Mouse (Mus musculus): Measurements from ENCODE around the gene 9930111J21Rik2. TPM values are rescaled to one million over a fixed set of nuclear protein-coding genes. Genes with fewer than 3 reads are reported as not detected.

Gene 9930111J21Rik2
- polyA plus RNA-seq, 1 experiment, result 1.4 TPM

DNA sequence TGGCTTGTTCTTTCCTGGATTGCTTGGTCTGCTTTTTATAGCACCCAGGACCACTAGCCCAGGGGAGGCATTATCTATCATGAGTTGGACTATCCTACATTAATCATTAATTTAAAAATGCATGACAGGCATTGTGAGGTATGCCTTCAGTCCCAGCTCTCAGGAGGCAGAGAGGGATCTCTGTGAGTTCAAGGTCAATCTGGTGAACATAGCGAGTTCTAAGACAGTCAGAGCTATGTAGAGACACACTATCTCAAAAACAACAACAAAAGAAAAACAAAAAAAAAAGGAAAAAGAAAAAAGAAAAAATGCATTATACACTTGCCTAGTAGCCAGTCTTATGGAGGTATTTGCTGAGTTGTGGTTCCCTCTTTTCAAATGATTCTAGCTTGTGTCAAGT lies 33.3 kb upstream of the 9930111J21Rik2 start:
- TF ChIP-seq POLR2A (IDR thresholded peaks at IDR 0.05; ENCODE audit: insufficient read length, low read depth), result no peak
- TF ChIP-seq TCF12 (IDR thresholded peaks at IDR 0.05; ENCODE audit: insufficient read depth, poor library complexity, severe bottlenecking), result no peak
- TF ChIP-seq USF1 (IDR thresholded peaks at IDR 0.05; ENCODE audit: low read depth), result no peak
- no peak for TF ChIP-seq POLR2AphosphoS2 (IDR thresholded peaks at IDR 0.05; ENCODE audit: insufficient read length, low read depth)
- TF ChIP-seq SRF (IDR thresholded peaks at IDR 0.05; ENCODE audit: control insufficient read depth, insufficient read length, low read depth), result no peak
- no peak for TF ChIP-seq MYOG (IDR thresholded peaks at IDR 0.05; ENCODE audit: control insufficient read depth in 1 of 3, insufficient read depth in 1 of 3, insufficient read length in 2 of 3, low read depth in 2 of 3)
- TF ChIP-seq MAX (IDR thresholded peaks at IDR 0.05; ENCODE audit: low read depth), result no peak
- TF ChIP-seq E2F4 (IDR thresholded peaks at IDR 0.05; ENCODE audit: insufficient read depth), result no peak
- TF ChIP-seq REST (IDR thresholded peaks at IDR 0.05; ENCODE audit: insufficient read depth, insufficient read length), result no peak
- TF ChIP-seq MYOD1 (IDR thresholded peaks at IDR 0.05; ENCODE audit: control insufficient read depth in 1 of 3, insufficient read length in 2 of 3, low read depth in 2 of 3), result no peak
- TF ChIP-seq CEBPB (IDR thresholded peaks at IDR 0.05; ENCODE audit: insufficient read depth, poor library complexity, severe bottlenecking), result no peak
- no peak for TF ChIP-seq TCF3 (IDR thresholded peaks at IDR 0.05; ENCODE audit: insufficient read length, low read depth)

DNA sequence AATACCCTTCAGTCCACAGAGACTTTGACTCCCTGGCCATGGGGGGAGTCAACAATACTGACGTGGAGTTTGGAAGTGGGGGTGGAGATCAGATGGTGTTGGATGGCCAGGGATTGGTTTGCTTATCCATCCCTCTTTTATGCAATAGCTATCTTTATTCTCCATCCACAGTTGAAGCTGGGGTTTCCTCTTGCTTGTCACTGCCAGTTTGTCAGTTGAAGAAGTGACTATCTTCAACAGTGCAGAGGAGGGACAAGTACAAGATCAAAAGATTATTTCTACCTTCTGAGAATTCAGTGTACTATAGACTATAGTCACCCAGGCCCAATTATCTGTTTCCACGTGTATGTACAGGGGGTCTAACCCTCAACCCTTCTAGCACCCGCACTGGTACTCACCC lies 32.8 kb upstream of the 9930111J21Rik2 start:
- Histone ChIP-seq H3ac (ENCODE audit: control insufficient read depth, insufficient read length) (no peak overlapping the region), H3K4me3 (no peak overlapping the region), H3K79me2 (ENCODE audit: control insufficient read depth, insufficient read depth) (no peaks in the 10 kb centered on the region), H3K36me3 (ENCODE audit: control insufficient read depth, insufficient read depth) (no peaks in the 10 kb centered on the region), H3K4me2 (ENCODE audit: low read depth) (no peak overlapping the region), H3K27me3 (ENCODE audit: control insufficient read depth, insufficient read depth, insufficient read length) (no peaks in the 10 kb centered on the region)
- TF ChIP-seq POLR2A (IDR thresholded peaks at IDR 0.05; ENCODE audit: insufficient read length, low read depth) (no peak), CEBPB (IDR thresholded peaks at IDR 0.05; ENCODE audit: insufficient read depth, poor library complexity, severe bottlenecking) (no peak), POLR2AphosphoS2 (IDR thresholded peaks at IDR 0.05; ENCODE audit: insufficient read length, low read depth) (no peak), USF1 (IDR thresholded peaks at IDR 0.05; ENCODE audit: low read depth) (no peak), MAX (IDR thresholded peaks at IDR 0.05; ENCODE audit: low read depth) (no peak), E2F4 (IDR thresholded peaks at IDR 0.05; ENCODE audit: insufficient read depth) (no peak), REST (IDR thresholded peaks at IDR 0.05; ENCODE audit: insufficient read depth, insufficient read length) (no peak), TCF12 (IDR thresholded peaks at IDR 0.05; ENCODE audit: insufficient read depth, poor library complexity, severe bottlenecking) (no peak), MYOG (IDR thresholded peaks at IDR 0.05; ENCODE audit: control insufficient read depth in 1 of 3, insufficient read depth in 1 of 3, insufficient read length in 2 of 3, low read depth in 2 of 3) (no peak), TCF3 (IDR thresholded peaks at IDR 0.05; ENCODE audit: insufficient read length, low read depth) (no peak), SRF (IDR thresholded peaks at IDR 0.05; ENCODE audit: control insufficient read depth, insufficient read length, low read depth) (no peak), MYOD1 (IDR thresholded peaks at IDR 0.05; ENCODE audit: control insufficient read depth in 1 of 3, insufficient read length in 2 of 3, low read depth in 2 of 3) (no peak)

More for the DNA sequence above, 33.3 kb upstream of the 9930111J21Rik2 start:
- Histone ChIP-seq H3K36me3 (ENCODE audit: control insufficient read depth, insufficient read depth) (no peaks in the 10 kb centered on the region), H3K4me2 (ENCODE audit: low read depth) (peak overlapping the region; percentile 49), H3K79me2 (ENCODE audit: control insufficient read depth, insufficient read depth) (no peaks in the 10 kb centered on the region), H3ac (ENCODE audit: control insufficient read depth, insufficient read length) (no peak overlapping the region), H3K27me3 (ENCODE audit: control insufficient read depth, insufficient read depth, insufficient read length) (no peaks in the 10 kb centered on the region), H3K4me3 (no peak overlapping the region)

DNA sequence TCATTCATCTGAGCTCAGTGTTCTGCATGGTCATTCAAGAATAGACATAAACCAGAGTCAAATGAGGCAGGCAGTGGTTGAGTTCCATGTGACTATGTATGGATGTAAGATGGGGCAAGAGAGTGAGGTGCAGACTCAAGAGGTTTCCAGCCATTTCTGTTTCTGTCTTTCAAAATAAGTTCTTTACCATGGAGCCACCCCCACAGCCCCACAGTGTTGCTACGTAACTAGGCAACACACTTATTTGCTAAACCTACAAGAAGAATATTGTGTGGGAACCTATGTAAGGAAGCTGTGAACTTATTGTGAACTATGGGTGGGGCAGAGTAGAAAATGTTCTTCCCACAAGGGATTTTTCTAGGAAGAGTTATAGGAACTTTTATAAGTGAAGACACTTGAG lies 32.1 kb upstream of the 9930111J21Rik2 start:
- no peak overlapping the region for H3K4me3 ChIP-seq
- H3K36me3 ChIP-seq (ENCODE audit: control insufficient read depth, insufficient read depth), result no peaks in the 10 kb centered on the region
- H3K27me3 ChIP-seq (ENCODE audit: control insufficient read depth, insufficient read depth, insufficient read length), result no peaks in the 10 kb centered on the region
- no peaks in the 10 kb centered on the region for H3K79me2 ChIP-seq (ENCODE audit: control insufficient read depth, insufficient read depth)
- no peak for TF ChIP-seq TCF12 (IDR thresholded peaks at IDR 0.05; ENCODE audit: insufficient read depth, poor library complexity, severe bottlenecking)
- TF ChIP-seq SRF (IDR thresholded peaks at IDR 0.05; ENCODE audit: control insufficient read depth, insufficient read length, low read depth), result no peak
- TF ChIP-seq MAX (IDR thresholded peaks at IDR 0.05; ENCODE audit: low read depth), result no peak
- no peak for TF ChIP-seq E2F4 (IDR thresholded peaks at IDR 0.05; ENCODE audit: insufficient read depth)
- TF ChIP-seq MYOD1 (IDR thresholded peaks at IDR 0.05; ENCODE audit: control insufficient read depth in 1 of 3, insufficient read length in 2 of 3, low read depth in 2 of 3), result no peak
- TF ChIP-seq MYOG (IDR thresholded peaks at IDR 0.05; ENCODE audit: control insufficient read depth in 1 of 3, insufficient read depth in 1 of 3, insufficient read length in 2 of 3, low read depth in 2 of 3), result no peak
- no peak for TF ChIP-seq TCF3 (IDR thresholded peaks at IDR 0.05; ENCODE audit: insufficient read length, low read depth)
- TF ChIP-seq USF1 (IDR thresholded peaks at IDR 0.05; ENCODE audit: low read depth), result no peak
- TF ChIP-seq POLR2AphosphoS2 (IDR thresholded peaks at IDR 0.05; ENCODE audit: insufficient read length, low read depth), result no peak
- TF ChIP-seq REST (IDR thresholded peaks at IDR 0.05; ENCODE audit: insufficient read depth, insufficient read length), result no peak
- no peak for TF ChIP-seq CEBPB (IDR thresholded peaks at IDR 0.05; ENCODE audit: insufficient read depth, poor library complexity, severe bottlenecking)
- TF ChIP-seq POLR2A (IDR thresholded peaks at IDR 0.05; ENCODE audit: insufficient read length, low read depth), result no peak
- H3ac ChIP-seq (ENCODE audit: control insufficient read depth, insufficient read length), result no peak overlapping the region
- H3K4me2 ChIP-seq (ENCODE audit: low read depth), result no peak overlapping the region

DNA sequence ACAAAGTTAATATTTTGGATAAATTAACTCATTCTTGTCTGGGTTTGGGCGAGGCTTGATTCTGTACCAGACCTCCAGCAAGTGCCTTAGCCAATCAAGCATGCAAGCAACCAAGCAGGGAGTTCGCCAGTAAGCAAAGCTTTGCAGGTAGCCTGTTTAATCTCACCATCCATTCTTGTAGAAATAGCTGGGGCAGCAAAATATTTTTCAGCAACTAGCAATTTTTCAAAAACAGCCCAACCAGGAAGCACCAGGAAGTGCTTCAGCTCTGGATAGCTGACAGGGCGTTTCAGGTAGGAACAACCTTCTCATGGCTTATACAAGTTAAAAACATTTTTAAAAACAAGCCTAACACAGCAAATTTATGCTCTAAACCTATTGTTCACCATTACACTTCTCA lies 30.8 kb upstream of the 9930111J21Rik2 start:
- H3K36me3 ChIP-seq (ENCODE audit: control insufficient read depth, insufficient read depth), result no peaks in the 10 kb centered on the region
- TF ChIP-seq CEBPB (IDR thresholded peaks at IDR 0.05; ENCODE audit: insufficient read depth, poor library complexity, severe bottlenecking) (no peak), MYOD1 (IDR thresholded peaks at IDR 0.05; ENCODE audit: control insufficient read depth in 1 of 3, insufficient read length in 2 of 3, low read depth in 2 of 3) (no peak), E2F4 (IDR thresholded peaks at IDR 0.05; ENCODE audit: insufficient read depth) (no peak), MAX (IDR thresholded peaks at IDR 0.05; ENCODE audit: low read depth) (no peak), SRF (IDR thresholded peaks at IDR 0.05; ENCODE audit: control insufficient read depth, insufficient read length, low read depth) (no peak), REST (IDR thresholded peaks at IDR 0.05; ENCODE audit: insufficient read depth, insufficient read length) (no peak), TCF12 (IDR thresholded peaks at IDR 0.05; ENCODE audit: insufficient read depth, poor library complexity, severe bottlenecking) (no peak), POLR2AphosphoS2 (IDR thresholded peaks at IDR 0.05; ENCODE audit: insufficient read length, low read depth) (no peak), POLR2A (IDR thresholded peaks at IDR 0.05; ENCODE audit: insufficient read length, low read depth) (no peak), TCF3 (IDR thresholded peaks at IDR 0.05; ENCODE audit: insufficient read length, low read depth) (no peak), USF1 (IDR thresholded peaks at IDR 0.05; ENCODE audit: low read depth) (no peak)
- no peak overlapping the region for H3K4me3 ChIP-seq

More for the DNA sequence above, 30.8 kb upstream of the 9930111J21Rik2 start:
- H3K4me2 ChIP-seq (ENCODE audit: low read depth), result no peak overlapping the region
- H3K79me2 ChIP-seq (ENCODE audit: control insufficient read depth, insufficient read depth), result no peaks in the 10 kb centered on the region
- H3K27me3 ChIP-seq (ENCODE audit: control insufficient read depth, insufficient read depth, insufficient read length), result no peaks in the 10 kb centered on the region
- no peak overlapping the region for H3ac ChIP-seq (ENCODE audit: control insufficient read depth, insufficient read length)
